Mouse (Mus musculus) 3T3-L1 (cell line): ENCODE measurements around the gene Dppa3.
"Not testable (repeated sequence)": the region's sequence is repeated elsewhere in the genome, so short reads cannot be mapped to it uniquely, and the experiment has no call there.

ENCODE experiments used
- DNase-seq: peaks from one replicate; pipeline ENCODE4 v3.0.0-alpha.2; 2015; ENCODE audit warnings: low read depth, low spot score

Gene Dppa3

GRCm38 (mm10) chr6:122609771-122610170 lies 16.4 kb upstream of the Dppa3 start, which contains the start of gene Gdf3:
Gene Gdf3, minus strand, starts transcription at chr6:122610087.
- no peak for DNase-seq

GRCm38 (mm10) chr6:122612426-122612825 lies 13.8 kb upstream of the Dppa3 start:
- DNase-seq, result no peak

DNA sequence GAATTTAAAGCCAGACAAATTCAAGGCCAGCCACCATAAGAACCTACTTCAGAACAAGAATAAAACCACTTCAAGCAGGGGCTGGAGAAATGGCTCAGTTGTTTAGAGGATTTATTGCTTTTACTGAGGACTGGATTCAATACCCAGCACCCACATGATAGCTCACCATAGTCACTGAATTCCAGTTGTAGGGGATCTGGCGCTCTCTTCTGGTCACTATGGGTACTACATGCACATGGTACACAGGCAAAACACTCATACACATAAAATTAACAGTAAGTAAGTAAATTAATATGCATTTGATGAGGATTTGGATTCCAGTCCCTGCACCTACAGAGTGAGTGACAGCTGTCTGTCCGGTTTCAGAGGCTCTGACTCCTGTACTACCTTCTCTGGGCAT lies 12.2 kb upstream of the Dppa3 start:
- peak; percentile 45 for DNase-seq

DNA sequence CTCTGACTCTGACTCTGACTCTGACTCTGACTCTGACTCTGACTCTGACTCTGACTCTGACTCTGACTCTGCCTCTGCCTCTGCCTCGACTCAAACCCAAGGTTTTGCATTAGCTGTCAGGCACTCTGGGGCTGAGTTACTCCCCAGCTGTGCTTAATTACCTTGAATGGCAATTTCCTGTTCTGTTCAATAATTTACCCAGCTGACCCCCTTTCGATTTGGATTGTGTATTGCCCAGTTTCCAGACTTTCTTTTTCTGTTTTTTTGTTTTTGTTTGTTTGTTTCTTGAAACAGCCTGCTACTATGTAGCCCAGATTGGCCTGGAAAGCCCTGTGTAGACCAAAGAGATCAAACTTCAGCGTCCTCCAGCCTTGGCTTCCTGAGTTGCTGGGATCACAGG lies 10.2 kb upstream of the Dppa3 start:
- DNase-seq, result no peak

DNA sequence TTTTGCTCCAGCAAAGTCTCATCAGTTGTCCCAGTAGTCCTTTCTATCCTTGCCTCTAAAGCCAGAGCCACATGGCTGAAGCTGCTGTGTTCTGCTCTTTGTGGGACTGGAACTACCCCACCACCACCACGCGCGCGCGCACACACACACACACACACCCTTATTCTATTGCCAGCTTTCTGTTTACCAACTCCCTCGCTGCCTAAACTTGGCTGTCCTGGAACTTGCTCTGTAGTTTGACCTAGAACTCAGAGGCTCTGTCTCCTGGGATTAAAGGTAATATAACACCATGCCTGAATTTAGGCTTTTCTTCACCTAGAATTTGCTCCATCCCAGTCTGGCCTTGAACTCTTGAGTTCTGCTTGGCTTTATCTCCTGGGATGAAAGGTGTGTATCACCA lies 5.1 kb upstream of the Dppa3 start:
- DNase-seq, result no peak

DNA sequence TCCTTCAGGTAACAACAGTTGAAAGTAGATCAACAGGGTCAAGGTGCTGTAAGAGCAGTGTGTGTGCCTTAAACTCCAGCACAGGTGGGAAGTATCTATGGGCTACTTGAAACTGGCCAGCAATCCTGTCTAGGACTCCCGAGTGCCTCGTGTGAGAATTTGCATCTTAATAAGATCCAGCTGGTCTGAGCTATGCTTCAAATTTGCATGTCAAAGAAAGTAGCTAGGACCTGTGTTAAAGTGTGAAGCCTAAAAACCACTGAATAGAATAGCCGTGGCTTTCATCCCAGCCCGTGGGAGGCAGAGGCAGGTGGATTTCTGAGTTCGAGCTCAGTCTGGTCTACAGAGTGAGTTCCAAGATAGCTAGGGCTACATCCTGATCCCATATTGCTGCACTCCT lies 1.7 kb upstream of the Dppa3 start:
- DNase-seq, result no peak

- no peak for DNase-seq
Measured at GRCm38 (mm10) chr6:122625156-122625555, 1.1 kb upstream of the Dppa3 start.

DNA sequence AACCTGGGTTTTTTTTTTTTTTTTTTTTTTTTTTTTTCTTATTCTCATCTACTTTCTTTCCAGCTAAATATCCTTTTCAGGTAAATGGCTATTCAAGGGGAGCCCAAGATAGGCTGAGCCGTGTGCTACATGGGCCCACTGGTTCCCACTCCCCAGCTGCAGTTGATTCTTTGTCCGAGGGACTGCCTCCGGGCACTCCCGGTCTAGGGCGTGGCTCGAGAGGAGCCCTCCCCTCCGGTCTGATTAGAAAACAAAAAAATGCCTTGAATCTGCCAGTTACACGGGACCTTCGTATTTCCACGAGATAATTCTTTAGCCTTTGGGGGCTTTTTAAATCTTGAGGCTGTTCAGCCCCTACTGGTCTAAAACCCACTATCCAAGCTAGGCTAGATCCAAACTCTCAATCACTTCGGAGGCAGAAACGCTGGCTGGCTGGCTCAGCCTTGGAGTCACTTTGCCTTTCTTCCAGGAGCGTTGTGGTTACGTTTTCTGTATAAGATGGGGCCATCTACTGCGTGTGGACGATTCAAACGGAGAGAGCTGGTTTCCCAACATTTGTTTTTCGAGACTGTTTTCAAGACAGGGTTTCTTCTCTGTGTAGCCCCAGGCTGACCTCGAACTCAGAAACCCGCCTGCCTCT lies 1.4 kb downstream of the Dppa3 start:
- no peak for DNase-seq

DNA sequence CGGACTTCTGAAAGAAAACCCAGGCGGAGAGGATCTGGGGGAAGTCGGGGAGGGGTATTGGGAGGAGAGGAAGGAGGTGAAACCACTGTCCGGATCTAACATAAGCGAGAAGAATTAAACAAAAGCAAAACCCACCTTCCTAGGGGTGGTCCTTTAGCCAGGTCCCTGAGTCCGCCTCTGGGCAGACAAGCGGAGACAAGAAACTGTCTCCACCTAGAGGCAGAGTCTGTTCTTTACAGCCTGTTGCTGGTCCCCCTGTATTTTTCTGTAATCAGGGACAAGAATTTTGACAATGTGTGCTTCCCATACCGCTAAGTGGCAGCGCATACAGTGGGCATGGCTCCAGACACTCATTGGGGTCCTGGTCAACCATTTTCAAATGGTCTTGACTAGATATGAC lies 7.2 kb downstream of the Dppa3 start:
- no peak for DNase-seq

GRCm38 (mm10) chr6:122635315-122635714 lies 9.1 kb downstream of the Dppa3 start:
- peak; percentile 81 for DNase-seq

DNA sequence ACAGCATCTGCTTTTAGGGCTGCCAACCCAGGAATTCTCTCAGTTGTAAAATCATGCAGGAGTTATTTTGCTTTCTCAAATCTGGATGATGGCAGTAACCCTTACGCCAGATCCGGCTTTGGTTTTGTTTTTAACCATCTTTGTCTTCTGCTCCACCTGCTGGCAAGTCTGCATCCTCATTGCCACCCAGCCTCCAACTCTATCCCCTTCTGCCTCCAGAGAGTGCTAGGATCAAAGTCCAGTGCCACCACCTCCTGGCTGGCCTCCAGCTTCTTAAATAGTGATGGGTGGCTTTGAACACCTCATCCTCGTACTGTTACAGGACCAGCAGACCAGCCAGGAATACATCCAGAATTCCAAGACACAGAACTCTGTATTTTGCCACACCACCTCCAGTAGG lies 10.5 kb downstream of the Dppa3 start:
- no peak for DNase-seq

DNA sequence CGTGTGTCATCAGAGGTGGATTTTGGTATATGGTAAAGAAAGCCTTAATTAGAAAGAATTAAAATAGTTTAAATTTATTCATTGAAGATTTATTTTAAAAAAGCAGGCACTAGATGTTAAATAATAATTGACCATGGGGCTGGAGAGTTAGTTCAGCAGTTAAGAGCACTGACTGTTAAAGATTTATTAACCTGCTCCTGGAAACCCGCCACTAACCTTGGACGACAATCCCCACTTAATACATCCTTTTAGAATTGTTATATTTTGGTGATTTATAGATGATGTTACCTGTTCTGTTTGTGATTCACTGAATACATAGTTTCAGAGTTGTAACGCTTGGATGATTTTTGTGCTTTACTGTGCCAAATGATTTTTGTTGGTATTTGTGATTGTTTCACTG lies 11.4 kb downstream of the Dppa3 start:
- not testable (repeated sequence) for DNase-seq

GRCm38 (mm10) chr6:122644196-122644595 lies 18.0 kb downstream of the Dppa3 start:
- not testable (repeated sequence) for DNase-seq

- DNase-seq, result no peak
Measured at GRCm38 (mm10) chr6:122649903-122650302, 23.7 kb downstream of the Dppa3 start.

- peak; percentile 44 for DNase-seq
Measured at GRCm38 (mm10) chr6:122650398-122650980, 24.3 kb downstream of the Dppa3 start.

- peak; percentile 45 for DNase-seq
Measured at GRCm38 (mm10) chr6:122654301-122654700, 28.1 kb downstream of the Dppa3 start.

DNA sequence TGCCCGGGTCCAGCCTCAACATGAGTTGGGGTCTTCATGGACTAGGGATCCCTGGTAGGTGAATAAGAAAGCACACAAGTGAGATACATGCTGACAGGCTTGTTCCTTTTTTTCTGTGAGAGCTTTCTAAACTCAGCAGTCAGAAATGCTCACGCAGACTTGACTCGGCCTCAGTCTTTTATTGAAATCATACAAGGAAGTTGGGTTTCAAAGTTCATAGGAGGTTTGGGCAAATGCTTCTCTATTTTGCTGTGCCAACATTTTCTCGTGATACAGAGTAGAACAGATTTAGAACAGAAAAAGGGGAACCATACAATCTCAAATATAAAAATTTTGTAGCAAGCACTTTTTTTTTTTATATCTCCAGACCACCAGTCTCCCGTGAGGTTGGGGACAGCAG lies 31.4 kb downstream of the Dppa3 start:
- DNase-seq, result no peak

GRCm38 (mm10) chr6:122659567-122659966 lies 33.4 kb downstream of the Dppa3 start:
- DNase-seq, result peak; percentile 69

GRCm38 (mm10) chr6:122660601-122661379 lies 34.6 kb downstream of the Dppa3 start:
- peak; percentile 75 for DNase-seq

- no peak for DNase-seq
Measured at GRCm38 (mm10) chr6:122662551-122663264, 36.5 kb downstream of the Dppa3 start.

- DNase-seq, result no peak
Measured at GRCm38 (mm10) chr6:122663596-122664206, 37.5 kb downstream of the Dppa3 start.

DNA sequence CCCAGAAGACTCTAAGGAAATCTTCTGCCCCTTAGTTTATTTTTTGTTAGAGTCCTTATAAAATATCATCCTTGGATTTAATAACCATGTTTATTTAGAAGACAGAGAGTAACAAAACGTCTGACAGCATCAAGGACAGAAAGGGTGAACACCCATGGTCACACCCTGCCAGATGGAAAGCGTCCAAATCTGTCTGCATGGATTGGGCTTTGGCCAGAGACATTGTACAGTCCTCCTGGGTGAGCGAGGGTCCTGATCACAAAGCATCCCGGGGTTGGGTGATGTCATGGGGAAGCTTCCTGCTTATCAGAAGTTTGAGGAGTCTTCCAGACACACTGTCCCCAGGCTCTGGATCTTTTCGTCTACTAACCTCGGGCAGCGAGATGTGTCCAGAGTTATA lies 39.7 kb downstream of the Dppa3 start:
- DNase-seq, result no peak
